Mouse (Mus musculus): ENCODE measurements around the gene Ptprr. TPM values are rescaled to one million over a fixed set of nuclear protein-coding genes. Genes with fewer than 3 reads are reported as not detected.

Ptprr gene
- polyA plus RNA-seq, 1 experiment from 2014 or later = 3.3 TPM

DNA sequence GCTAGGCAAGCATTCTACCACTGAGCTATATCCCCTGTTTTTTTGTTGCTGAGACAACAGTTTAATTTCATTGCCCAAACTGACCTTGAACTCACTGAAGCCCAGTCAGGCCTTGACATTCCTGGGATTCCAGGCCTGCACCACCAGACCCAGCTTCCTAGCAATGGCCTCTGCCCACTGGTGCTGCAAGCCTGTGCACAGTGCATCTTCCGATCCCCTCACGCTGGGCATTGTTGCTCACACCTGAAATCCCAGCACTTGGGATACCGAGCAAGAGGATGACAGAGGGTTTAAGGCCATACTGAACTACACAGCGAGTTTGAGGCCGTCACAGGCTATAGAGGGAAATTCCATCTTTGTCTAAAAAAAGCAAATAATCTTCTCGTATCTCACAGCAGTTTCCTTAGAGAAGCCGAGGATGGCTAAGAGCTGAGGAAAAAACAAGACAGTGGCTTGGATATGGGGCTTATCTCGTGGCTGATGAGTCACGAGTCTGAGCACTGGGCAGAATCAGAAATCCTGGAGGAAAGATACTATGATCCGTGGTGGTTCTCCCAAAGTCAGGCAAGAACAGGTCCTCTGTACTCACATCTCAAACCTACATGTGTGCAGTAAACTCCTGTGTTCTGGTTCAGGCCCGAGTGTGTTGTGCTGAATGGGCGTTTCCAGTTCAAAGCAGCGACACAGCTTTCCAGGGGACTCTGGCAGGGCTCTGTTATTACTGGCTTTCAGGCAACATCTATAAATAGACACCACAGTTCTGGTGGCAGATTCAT lies 242.8 kb downstream of the Ptprr start:
- WGBS = 39% methylated on average over 13 of the region's 13 CpGs
- no peak overlapping the region for H3K4me3 ChIP-seq (ENCODE audit: low read depth, low read length)
- no peaks in the 10 kb centered on the region for H3K27me3 ChIP-seq (replicated peaks; ENCODE audit: insufficient read depth, low read length)
- ATAC-seq = no peak
- H3K27ac ChIP-seq (ENCODE audit: low read length) = no peak overlapping the region
- H3K36me3 ChIP-seq (ENCODE audit: insufficient read depth, low read length) = no peaks in the 10 kb centered on the region
- no peaks in the 10 kb centered on the region for H3K9me3 ChIP-seq (ENCODE audit: low read length)
- no peak overlapping the region for H3K4me2 ChIP-seq (replicated peaks; ENCODE audit: low read depth, low read length)
- TF ChIP-seq CTCF (IDR thresholded peaks at IDR 0.05) = no peak
- TF ChIP-seq EP300 (IDR thresholded peaks at IDR 0.05) = no peak
- peak; percentile 35 for DNase-seq (ENCODE audit: low spot score)
- no peaks in the 10 kb centered on the region for H3K4me1 ChIP-seq (ENCODE audit: insufficient read depth, low read depth, low read length)
- no peak overlapping the region for H3K9ac ChIP-seq (replicated peaks; ENCODE audit: low read depth)

DNA sequence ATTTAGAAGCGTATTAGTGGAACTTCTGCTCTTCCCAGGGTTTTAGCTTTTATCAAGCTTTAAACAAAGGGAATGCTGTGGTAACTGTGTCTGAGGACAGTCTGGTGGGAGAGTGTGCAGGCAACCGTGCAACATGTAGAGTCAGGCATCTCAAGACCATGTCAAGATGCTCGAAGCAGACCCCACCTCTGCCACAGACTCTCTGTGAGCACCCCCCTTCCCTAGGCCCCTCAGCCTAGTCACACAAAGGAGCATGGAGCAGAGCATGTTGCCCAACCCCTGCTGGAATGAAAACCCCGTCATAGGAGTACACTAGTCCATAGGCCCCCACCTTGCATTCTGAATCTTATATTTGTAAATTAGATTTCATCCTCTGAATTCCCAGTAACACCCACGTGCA lies 243.5 kb downstream of the Ptprr start:
- no peak for ATAC-seq
- no peak for DNase-seq (ENCODE audit: low spot score)
- Histone ChIP-seq H3K36me3 (ENCODE audit: insufficient read depth, low read length) (no peaks in the 10 kb centered on the region), H3K27ac (ENCODE audit: low read length) (no peak overlapping the region), H3K4me2 (replicated peaks; ENCODE audit: low read depth, low read length) (no peak overlapping the region), H3K9ac (replicated peaks; ENCODE audit: low read depth) (no peak overlapping the region), H3K9me3 (ENCODE audit: low read length) (no peaks in the 10 kb centered on the region), H3K4me3 (ENCODE audit: low read depth, low read length) (no peak overlapping the region), H3K4me1 (ENCODE audit: insufficient read depth, low read depth, low read length) (no peaks in the 10 kb centered on the region), H3K27me3 (replicated peaks; ENCODE audit: insufficient read depth, low read length) (no peaks in the 10 kb centered on the region)
- no peak for TF ChIP-seq CTCF (IDR thresholded peaks at IDR 0.05)
- no peak for TF ChIP-seq EP300 (IDR thresholded peaks at IDR 0.05)
- WGBS = 57% methylated on average over 5 of the region's 5 CpGs

- Histone ChIP-seq H3K9ac (replicated peaks; ENCODE audit: low read depth) (no peak overlapping the region), H3K4me2 (replicated peaks; ENCODE audit: low read depth, low read length) (no peak overlapping the region), H3K27ac (ENCODE audit: low read length) (no peak overlapping the region), H3K9me3 (ENCODE audit: low read length) (no peaks in the 10 kb centered on the region), H3K36me3 (ENCODE audit: insufficient read depth, low read length) (no peaks in the 10 kb centered on the region), H3K4me3 (ENCODE audit: low read depth, low read length) (no peak overlapping the region), H3K27me3 (replicated peaks; ENCODE audit: insufficient read depth, low read length) (no peaks in the 10 kb centered on the region), H3K4me1 (ENCODE audit: insufficient read depth, low read depth, low read length) (no peaks in the 10 kb centered on the region; the same call in 1 of the 2 replicates)
- DNase-seq (ENCODE audit: low spot score) = no peak
- no peak for ATAC-seq
- WGBS = 31% methylated on average over 11 of the region's 11 CpGs
- TF ChIP-seq CTCF (IDR thresholded peaks at IDR 0.05) (no peak), EP300 (IDR thresholded peaks at IDR 0.05) (no peak)
Measured at GRCm38 (mm10) chr10:116264521-116264920, 246.5 kb downstream of the Ptprr start.

- peak; percentile 86 for ATAC-seq
- no peak overlapping the region for H3K4me3 ChIP-seq (ENCODE audit: low read depth, low read length)
- H3K36me3 ChIP-seq (ENCODE audit: insufficient read depth, low read length) = no peaks in the 10 kb centered on the region
- H3K9me3 ChIP-seq (ENCODE audit: low read length) = no peaks in the 10 kb centered on the region
- H3K27ac ChIP-seq (ENCODE audit: low read length) = peak overlapping the region; percentile 75
- H3K9ac ChIP-seq (replicated peaks; ENCODE audit: low read depth) = no peak overlapping the region
- WGBS = 52% methylated on average over 15 of the region's 15 CpGs
- no peak overlapping the region for H3K4me2 ChIP-seq (replicated peaks; ENCODE audit: low read depth, low read length)
- DNase-seq (ENCODE audit: low spot score) = peak; percentile 73
- H3K4me1 ChIP-seq (ENCODE audit: insufficient read depth, low read depth, low read length) = peaks cover 4% of the 10 kb centered on the region; the same call in 1 of the 2 replicates
- TF ChIP-seq CTCF (IDR thresholded peaks at IDR 0.05) (no peak), EP300 (IDR thresholded peaks at IDR 0.05) (peak; percentile 95)
- no peaks in the 10 kb centered on the region for H3K27me3 ChIP-seq (replicated peaks; ENCODE audit: insufficient read depth, low read length)
Measured at GRCm38 (mm10) chr10:116266561-116267433, 248.8 kb downstream of the Ptprr start.

DNA sequence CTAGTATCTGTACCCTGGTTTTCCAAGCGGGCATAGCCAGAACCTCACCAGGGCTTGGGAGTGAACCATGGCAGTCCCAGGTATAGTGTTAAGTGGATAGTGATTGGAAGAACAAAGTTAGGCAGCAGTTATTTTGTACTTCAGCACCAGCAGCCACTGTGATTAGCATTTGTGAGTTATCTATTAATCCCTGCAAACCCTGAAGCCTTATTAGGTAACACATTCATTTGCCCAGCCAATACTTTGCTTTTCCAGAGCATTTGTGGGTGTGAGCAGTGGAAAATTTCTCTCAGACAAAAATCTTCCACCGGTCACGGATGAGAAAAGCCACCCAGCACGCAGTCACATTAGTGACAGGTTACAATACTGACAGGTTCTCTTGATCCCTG lies 249.4 kb downstream of the Ptprr start:
- no peak overlapping the region for H3K4me2 ChIP-seq (replicated peaks; ENCODE audit: low read depth, low read length)
- no peak for DNase-seq (ENCODE audit: low spot score)
- H3K9me3 ChIP-seq (ENCODE audit: low read length) = no peaks in the 10 kb centered on the region
- H3K36me3 ChIP-seq (ENCODE audit: insufficient read depth, low read length) = no peaks in the 10 kb centered on the region
- H3K4me3 ChIP-seq (ENCODE audit: low read depth, low read length) = no peak overlapping the region
- no peak overlapping the region for H3K9ac ChIP-seq (replicated peaks; ENCODE audit: low read depth)
- H3K27me3 ChIP-seq (replicated peaks; ENCODE audit: insufficient read depth, low read length) = no peaks in the 10 kb centered on the region
- H3K27ac ChIP-seq (ENCODE audit: low read length) = peak overlapping the region; percentile 75
- 47% methylated on average over 4 of the region's 4 CpGs for WGBS
- TF ChIP-seq CTCF (IDR thresholded peaks at IDR 0.05) (no peak), EP300 (IDR thresholded peaks at IDR 0.05) (no peak)
- peaks cover 4% of the 10 kb centered on the region; the same call in 1 of the 2 replicates for H3K4me1 ChIP-seq (ENCODE audit: insufficient read depth, low read depth, low read length)
- ATAC-seq = no peak

- Histone ChIP-seq H3K27ac (ENCODE audit: low read length) (no peak overlapping the region), H3K9me3 (ENCODE audit: low read length) (no peaks in the 10 kb centered on the region), H3K4me3 (ENCODE audit: low read depth, low read length) (no peak overlapping the region), H3K9ac (replicated peaks; ENCODE audit: low read depth) (no peak overlapping the region), H3K4me2 (replicated peaks; ENCODE audit: low read depth, low read length) (no peak overlapping the region), H3K27me3 (replicated peaks; ENCODE audit: insufficient read depth, low read length) (no peaks in the 10 kb centered on the region), H3K36me3 (ENCODE audit: insufficient read depth, low read length) (no peaks in the 10 kb centered on the region), H3K4me1 (ENCODE audit: insufficient read depth, low read depth, low read length) (peaks cover 4% of the 10 kb centered on the region; the same call in 1 of the 2 replicates)
- no peak for TF ChIP-seq EP300 (IDR thresholded peaks at IDR 0.05)
- no peak for TF ChIP-seq CTCF (IDR thresholded peaks at IDR 0.05)
- DNase-seq (ENCODE audit: low spot score) (no peak), ATAC-seq (no peak)
- WGBS = 43% methylated on average over 4 of the region's 4 CpGs
Measured at GRCm38 (mm10) chr10:116268343-116268742, 250.3 kb downstream of the Ptprr start.
